Mouse (Mus musculus): ENCODE measurements around the gene Cotl1.

The Cotl1 gene

DNA sequence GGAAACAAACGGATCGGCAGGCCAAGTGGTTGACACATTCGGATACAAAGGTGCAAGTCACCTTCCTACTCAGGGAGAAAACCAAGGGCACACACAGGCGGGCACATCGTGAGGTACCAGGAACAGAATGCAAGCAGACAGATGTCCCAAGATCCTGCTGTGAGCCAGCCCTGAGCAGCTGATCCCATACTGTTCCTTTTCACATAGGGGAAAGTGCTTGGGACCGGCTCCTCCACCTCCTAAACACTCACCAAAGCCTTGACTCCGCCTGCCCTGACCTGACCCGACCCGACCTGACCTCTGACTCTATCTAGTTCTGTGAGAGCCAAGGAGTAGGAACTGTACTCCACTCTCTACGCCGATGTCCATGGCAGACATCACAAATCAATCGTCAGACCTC is 22.9 kb downstream of the Cotl1 start:
- no peak for DNase-seq (ENCODE audit: low spot score in 2 of 2)

DNA sequence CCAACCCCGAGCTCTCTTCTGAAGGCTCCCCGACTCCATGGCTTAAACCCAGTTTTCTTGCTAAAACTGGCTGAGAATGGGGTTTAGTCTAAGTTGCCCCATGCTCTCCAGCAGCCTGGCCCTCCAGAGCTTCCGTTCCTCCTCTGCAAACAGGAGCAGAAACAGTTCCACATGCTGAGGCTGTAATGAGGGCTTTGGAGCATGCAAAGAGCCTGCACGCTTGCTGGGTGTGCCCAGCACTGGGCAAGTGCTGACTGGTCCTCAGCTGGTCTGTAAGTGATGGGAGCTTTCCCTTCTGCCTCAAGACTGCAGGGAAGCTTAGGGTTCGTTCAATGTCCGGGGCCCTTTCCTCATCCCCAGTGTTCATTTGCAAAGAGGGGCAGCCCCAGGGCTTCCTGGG is 24.1 kb downstream of the Cotl1 start:
- no peak for DNase-seq (ENCODE audit: low spot score in 2 of 2)

DNA sequence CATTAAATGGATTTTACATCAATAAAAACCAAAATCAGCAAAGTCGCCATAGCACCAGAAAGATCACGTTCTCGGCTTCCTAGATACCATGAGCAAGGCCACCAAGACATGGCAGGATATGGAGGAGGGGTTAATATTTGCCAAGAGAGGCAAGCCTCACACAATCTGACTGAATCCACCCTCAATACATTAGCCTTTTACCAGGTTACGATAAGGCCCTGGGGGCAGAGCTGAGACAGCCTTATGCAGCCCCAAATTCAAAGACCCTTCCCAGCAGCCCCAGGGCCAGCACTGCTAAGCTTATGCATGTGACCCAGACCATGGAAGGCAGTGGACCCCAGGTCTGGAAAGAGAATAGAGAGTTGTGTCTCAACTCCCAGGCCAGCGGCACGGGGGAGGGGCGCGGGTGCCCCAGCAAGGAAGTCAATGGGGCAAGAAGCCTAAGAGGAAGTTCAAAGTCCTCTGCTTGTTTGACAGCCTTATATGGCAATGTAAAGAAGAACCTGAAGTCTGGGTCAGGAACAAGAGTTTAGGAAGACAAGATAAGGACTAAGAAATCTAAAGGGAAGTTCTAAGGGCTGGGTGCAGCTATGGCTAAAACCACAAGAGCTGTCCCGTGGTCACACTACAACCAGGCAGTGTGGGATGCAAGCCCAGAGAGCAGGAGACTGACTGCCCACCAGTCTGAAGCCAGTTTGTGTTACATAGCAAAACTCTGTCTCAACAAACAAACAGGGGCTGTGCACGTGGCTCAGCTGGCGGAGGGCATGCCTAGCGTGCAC is 27.5 kb downstream of the Cotl1 start:
- no peak for DNase-seq (ENCODE audit: low spot score in 2 of 2)

DNA sequence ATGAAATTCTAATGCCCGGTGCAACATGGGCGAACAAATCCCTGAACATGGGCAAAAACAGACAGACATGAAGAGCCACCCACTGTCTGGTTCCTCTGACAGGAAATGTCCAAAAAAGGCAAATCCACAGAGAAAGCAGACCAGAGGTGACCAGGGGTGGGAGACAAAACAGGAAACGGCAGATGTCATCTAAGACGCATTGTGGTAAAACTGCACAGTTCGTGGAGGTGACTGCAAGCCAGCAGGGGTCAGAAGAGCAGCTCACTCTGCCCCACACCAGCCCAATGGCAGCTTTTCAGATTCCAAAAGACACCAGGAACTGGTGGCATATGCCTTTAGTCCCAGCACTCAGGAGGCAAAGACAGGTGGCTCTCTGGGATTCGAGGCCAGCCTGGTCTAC is 28.4 kb downstream of the Cotl1 start:
- no peak for DNase-seq (ENCODE audit: low spot score in 2 of 2)

DNA sequence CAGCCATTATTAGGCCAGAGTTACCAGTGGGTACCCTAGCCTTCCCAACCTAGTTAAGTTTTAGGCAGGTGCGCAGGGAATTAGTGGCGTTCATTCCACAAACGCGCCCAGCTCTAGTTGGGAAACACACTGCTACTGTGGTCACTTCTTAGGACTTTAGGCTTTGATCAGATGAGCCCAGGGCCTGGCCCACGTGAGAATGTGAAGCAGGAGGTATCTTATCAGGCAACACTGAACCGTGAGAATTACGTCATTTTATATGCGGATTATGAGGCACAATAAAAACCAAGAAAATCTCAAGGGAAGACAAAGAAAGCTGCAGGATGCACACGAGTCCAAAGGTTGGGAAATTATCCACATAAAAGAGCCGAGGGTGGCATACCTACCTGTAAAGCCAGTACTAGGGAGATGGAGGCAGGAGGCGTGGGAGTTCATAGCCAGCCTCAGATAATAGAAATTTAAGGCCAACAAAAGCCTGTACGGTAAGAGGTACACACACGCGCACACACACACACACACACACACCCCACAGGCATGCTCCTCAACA is 29.3 kb downstream of the Cotl1 start:
- DNase-seq (ENCODE audit: low spot score in 2 of 2), result no peak

DNA sequence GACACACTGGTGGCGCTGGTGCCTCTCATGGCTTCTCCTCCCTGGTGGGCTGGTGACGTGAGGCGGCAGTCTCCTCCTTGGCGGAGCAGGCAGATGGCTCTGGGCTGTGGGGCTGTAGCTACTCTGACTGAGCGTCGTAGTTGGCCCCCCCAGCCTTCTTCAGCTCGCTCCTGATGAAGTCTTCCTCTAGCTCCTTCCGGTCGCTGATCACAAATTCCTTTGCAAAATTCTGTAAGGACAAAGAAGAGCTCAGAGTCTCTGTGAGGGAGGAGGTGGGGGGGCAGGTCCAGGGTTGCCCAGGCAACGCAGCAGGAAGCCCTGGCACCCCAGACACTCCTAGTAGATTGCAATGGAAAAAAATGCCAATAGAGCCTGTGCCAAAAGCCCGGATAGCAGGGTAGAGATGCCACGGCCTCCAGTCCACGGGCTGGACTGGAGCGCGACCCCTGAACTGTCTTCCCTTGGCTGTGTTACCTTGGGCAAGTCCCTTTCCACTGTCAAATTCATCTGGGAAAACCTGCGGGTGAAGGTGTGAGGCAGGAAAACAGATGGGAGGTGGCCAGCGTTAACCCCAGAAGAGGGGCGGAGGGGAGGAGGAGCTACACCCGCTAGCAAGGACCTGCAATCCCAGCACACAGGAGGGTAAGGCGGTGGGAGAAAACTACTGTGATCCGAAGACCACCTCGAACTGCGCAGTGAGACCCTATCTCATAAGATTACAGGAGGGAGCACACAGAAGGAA is 30.0 kb downstream of the Cotl1 start:
- DNase-seq (ENCODE audit: low spot score in 2 of 2), result peak in 1 of 2 experiments; percentile 50

DNA sequence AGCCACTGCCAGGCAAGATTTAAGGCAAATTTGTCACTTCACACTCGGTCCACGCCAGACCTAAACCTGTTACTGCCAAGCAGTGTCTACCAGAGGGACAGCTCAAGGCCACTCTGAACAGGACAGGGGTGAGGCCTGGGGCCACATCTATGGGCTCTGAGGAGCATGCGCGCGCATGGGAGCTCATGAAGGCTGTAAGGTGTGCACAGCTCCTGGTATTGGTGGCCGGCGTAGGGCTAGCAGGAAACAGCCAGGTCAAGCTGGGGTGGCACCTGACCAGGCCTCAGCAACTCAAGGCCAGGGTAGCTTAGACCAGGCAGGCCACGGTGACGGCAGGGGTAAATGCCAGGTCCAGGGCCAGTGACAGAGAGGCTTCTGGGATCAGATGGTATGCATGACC is 30.7 kb downstream of the Cotl1 start:
- no peak for DNase-seq (ENCODE audit: low spot score in 2 of 2)

DNA sequence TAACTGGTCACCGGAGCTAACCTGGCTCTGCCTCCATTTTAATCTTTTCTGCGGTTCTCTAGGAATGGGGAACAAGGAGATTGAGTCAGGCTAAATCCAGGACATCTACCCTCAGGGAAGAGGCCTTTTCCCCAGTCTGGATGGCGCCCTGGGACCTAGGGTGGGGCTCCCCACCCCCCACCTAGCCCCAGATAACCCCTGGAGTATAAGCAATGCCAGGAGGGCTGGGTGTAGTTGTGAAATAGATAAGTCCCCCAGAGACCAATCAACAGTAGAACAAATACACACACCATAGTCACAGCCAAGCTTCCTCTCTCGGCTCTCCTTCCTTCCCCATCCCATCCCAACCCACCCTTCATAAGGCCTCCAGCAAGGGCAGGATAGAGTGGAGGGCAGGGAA is 32.7 kb downstream of the Cotl1 start:
- no peak for DNase-seq (ENCODE audit: low spot score in 2 of 2)

DNA sequence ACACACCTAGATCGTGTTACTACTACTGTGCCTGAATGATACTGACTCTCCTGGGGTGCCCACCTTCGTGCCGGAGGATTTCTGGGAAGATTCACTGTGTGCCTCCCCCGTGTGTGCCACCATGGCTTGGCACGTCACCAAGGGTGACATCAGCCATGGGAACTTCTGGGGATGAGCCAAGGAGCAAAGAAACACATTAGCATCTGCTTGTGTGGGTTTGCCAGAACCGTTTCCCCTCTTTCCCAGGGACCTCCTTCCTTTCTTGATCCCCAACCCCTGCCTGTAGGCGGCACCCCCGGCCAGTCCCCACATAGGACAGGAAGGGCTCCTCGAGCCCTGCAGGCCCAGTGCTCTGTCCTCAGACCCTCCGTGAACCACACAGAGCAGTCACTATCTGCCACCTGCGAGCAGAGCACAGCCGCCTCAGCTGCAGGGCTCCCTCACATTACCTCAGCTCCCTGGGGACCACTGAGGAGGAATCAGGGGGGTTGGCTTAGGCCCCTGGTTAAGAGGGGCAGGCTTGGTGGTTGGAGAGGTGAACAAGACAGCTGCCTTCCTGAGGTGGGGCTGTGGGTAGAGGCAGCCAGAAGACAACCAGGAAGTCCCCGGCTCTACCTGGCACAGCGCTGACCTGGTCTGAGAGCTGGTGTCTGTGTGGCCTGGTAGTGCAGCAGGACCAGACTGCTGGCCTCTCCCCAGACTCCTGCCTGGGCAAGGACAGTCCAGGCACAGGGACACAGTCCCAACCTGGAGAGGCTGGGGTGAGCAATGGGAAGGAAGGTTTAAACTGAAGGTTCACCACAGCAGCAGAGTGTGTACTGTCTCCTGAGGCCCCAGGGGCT is 33.7 kb downstream of the Cotl1 start:
- DNase-seq (ENCODE audit: low spot score in 2 of 2), result peak in 1 of 2 experiments; percentile 75

DNA sequence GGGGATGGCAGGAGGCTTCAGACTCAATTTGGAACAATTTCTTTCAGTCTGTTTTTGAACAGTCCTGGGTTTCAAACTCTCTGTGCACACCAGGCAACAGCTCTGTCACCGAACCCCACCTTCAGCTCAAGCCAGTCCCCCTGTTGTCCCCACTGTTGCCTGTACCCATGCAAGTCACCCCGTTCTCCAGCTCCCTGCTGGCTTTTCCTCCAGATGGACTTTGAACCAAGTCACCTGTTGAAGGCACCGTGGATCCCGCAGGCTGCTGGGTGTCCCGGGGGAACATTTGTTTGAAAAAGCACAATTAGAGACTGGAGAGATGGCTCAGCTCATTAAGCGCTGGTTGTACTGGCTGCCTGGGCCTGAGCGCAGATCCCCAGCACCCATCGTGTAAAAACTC is 35.1 kb downstream of the Cotl1 start:
- no peak for DNase-seq (ENCODE audit: low spot score in 2 of 2)

DNA sequence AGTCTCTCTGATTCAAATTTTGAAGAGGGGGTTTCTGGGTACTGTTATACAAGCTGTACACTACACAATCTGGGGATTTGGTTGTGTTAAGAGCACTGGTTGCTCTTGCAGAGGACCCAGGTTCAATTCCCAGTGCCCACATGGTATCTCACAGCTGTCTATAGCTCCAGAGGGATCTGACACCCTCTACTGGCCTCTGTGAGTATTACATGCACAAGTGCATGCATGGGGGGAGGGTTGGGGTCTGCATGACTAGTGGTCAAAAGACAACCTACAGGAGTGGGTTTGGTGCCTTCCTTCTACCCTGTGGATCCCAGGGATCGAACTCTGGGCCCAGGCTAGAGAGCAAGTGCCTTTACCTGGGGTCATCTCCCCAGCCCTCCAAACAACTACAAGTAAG is 37.8 kb downstream of the Cotl1 start:
- DNase-seq (ENCODE audit: low spot score in 2 of 2), result no peak

DNA sequence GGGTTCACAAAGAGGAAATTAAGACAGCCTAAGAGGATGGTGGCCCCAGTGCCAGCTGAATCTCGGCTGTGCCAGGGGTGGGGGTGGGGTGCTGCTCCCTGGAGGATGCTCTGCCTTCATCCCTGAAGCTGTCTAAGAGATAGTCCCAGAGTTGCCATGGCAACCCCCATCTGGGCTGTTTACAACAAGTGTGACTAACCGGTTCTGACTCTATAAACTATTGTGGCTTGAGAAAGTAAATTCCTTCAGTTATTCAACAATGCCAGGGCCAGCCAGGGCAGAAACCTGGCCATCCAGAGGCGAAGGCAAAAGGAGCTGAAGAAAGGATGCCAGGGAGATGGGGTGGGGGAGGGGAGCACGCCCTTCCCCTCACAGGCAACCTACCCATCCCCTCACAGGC is 39.2 kb downstream of the Cotl1 start:
- DNase-seq (ENCODE audit: low spot score in 2 of 2), result no peak

DNA sequence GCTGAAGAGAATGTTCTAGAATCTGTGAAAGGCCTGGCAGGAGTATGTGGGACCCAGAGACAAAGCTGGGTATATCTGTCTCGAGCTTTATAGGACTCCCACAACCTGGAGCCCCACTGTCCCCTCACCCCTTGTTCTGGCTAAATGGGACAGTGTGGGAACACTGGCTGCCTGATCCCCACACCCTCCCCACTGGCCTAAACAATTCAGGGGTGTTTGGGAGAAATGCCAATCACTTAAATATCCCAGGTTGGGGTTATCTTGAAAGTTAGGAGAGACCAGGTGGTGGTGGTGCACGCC is 41.4 kb downstream of the Cotl1 start:
- DNase-seq (ENCODE audit: low spot score in 2 of 2), result no peak

DNA sequence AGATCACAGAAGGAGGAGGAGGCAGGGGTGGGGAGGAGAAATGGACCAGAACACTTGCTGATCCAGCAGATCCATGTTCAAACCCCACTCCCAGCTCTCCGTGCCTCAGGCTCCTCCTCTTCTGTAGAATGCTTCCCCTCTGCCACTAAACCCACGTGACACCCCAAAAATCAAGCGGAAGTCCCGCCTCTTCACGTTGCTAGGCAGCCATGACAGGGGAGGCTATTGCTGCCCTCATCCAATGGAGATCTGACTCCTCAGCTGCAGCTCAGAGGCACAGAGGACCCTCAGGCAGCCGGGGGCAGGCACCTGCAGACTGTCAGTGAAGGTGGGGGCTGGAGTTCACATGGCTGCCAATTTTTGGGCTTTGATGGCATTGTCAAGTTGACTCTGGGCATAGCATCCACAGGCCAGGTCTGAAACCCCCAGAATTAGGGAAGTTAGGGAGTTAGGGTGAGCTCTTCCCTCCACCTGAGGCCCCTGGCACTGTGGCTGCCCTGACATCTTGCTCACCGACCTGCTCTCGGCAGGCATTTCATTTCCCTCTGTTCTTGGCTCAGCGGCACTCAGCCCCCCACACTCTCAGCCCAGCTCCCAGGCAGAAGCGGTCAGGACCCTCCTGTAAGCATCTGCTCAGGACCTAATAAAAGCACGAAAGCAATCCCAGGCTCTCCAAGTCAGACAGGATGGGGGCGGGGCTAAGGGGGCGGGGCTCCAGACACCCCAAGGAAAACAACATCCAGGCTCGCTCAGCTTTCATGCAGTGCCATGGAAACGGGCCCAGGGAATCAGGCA is 42.0 kb downstream of the Cotl1 start:
- DNase-seq (ENCODE audit: low spot score in 2 of 2), result peak in 1 of 2 experiments; percentile 56

DNA sequence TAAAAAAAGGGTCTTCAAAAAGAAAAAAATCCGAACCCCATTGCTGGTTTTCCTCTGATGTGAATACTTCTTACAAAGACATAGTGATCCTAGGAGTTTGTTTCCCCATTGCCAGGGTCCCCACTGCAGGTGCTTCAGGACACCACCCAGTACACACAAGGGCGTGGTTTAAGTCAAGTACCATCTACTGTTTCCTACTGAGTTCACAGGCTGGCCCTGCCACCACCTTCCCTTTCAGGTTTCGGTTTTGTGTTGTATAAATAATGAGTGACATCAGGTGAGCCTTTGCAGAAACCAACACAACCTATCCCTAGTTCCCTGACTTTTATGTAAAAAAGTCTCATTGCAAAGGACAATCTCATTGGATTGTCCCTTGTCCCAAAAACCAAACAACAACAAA is 44.7 kb downstream of the Cotl1 start:
- no peak for DNase-seq (ENCODE audit: low spot score in 2 of 2)

DNA sequence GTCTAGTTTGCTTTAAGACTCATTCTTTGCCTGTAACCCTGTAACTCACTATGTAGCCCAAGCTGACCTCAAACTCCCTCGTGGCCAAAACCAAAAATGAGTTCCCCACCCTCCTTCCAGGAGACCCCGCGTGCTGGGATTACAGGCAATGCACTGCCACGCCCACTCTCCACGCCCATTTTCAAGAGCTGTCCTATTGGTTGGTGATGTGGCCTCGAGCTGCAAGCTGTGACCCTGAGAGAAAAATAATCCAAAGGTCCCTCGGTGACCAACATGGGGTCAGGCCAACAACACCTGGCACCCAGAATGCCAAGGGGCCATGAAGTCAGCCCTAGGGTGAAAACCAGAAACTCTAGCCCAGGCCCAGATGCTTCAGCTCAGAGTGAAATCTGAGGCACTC is 45.7 kb downstream of the Cotl1 start:
- DNase-seq (ENCODE audit: low spot score in 2 of 2), result no peak

DNA sequence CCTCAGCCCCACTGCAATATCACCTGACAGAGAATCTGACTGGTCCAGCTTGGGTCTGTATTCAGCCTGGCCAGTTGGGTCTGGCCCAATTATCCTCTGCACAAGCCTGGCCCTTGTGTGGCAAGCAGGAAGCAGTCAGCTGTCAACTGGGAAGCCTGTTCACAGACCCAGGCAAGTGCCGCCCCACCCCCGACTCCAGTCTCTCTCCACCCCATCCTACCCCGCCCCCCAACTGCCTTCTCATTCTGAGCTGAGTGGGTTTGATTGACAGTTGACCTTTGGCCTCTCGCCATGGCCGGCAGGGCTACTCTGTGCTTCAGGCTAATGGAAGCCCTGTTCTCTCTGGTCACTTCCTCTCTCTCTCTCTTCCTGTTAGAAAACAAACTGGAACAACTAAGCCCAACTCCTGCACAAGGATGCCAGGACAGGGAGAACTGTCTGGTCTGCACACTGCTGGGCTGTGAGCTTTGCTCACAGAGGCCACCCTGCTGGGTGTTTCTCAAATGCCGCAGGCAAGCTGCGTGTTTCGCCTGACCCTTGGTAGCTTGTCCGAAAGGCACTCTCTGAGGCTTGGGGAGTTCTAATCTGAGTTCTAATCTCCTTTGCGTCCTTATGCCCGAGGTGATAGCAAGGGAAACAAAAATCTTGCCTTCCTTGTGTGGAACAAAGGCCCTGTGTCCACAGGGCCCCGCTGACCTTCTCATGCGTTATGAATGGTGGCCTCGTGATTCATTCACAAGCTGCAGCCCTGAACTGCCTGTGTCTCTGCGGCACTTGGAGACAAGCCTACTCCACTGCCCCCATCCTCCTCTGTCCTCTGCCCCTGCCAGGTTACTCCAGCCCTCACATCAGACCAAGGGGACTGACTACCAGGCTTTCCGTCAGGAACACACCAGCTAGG is 48.3 kb downstream of the Cotl1 start:
- DNase-seq (ENCODE audit: low spot score in 2 of 2), result peak in 1 of 2 experiments; percentile 65

DNA sequence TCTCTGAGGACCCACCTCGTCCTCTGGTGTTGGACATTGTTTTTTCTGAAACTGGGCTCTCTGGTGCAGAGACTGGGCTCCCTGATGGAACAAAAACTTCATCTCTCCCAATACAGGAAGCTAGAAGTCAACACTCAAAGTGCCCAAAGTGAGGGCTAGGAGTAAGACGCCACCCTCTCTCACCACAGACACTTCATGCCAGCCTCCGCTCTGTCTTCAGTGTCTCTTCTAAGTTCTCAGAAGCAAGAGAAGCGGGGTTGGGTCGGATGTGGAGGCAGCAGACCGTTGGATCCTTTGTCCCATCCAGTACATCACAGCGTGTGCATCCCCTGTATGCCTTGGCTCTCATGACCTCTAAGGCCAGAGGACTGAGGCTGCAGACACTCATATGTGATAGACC is 50.8 kb downstream of the Cotl1 start:
- DNase-seq (ENCODE audit: low spot score in 2 of 2), result no peak

DNA sequence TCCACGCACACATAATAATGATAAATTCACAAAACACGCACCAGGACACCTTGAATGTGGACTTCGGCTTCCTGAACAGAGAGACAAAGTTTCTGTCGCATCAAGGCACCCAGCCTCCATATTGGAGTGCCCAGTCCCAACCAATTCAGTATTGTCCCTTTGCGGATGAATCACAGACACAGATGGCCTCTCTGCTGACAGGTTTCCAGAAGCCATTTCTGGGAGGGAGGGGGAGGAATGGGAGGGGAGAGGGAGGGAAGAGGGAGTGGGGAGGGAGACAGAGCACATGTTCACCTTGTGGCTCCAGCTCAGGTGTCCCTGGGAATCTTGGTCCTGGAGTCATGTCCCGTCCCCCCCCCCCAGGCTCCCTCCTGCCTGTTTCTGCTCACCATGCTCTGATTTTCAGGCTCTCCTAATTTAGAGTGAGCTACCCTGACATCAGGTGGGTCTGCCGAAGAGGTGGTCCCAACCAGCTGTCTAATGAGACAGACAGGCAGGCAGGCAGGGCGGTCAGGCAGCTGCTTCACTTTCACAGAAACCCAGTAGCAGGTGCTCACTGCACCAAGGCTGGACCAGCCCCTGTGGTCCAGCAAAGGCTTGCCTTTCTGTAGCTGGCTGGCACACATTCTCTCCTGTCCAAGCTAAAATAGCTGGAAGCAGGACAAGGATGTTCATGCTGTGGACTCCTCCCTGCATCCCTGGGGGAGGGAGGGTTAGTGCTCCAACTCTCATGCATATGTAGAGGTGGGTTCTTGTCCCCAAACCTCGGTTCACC is 51.5 kb downstream of the Cotl1 start:
- DNase-seq (ENCODE audit: low spot score in 2 of 2), result no peak

DNA sequence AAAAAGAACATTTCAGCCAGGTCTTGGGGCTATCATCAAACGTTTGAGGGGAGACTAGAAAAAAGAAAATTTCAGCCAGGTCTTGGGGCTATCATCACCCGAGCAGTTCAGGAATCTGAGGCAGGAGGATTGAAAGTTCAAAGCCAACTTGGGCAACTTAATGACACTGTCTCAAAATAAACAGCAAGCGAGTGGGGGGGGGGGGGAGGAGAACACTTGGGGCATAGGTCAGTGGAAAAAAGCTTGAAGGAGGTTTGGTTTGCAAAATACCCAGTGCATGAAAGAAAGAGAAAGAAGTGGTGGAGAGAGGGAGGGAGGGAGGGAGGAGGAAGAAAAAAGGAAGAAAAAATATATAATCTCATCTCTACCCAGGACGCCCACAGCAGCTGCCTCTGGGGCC is 53.0 kb downstream of the Cotl1 start:
- no peak for DNase-seq (ENCODE audit: low spot score in 2 of 2)

Data from cerebellum, postnatal 4 days (tissue).